Mouse (Mus musculus) lung, embryonic 15.5 days (tissue): Measurements from ENCODE around the gene Prpf8. TPM values are rescaled to one million over a fixed set of nuclear protein-coding genes. Genes with fewer than 3 reads are reported as not detected.
"Not testable (repeated sequence)": the region's sequence is repeated elsewhere in the genome, so short reads cannot be mapped to it uniquely, and the experiment has no call there.

Experiments
- ATAC-seq: fragments of 200-750 bp; cut with Nextera tagmentation; 2 replicates; pipeline ENCODE4 v1.8.0; 2017; ENCODE audit warnings: moderate number of reproducible peaks, borderline replicate concordance; ENCODE audit not compliant: low FRiP score, low TSS enrichment; ENCODE audit errors: extremely low read depth
- H3K27ac ChIP-seq: fragments of 300-500 bp; sonication (generic); 2 replicates; pipeline ENCODE4 v1.5.1; 2015; ENCODE audit warnings: moderate library complexity, mild to moderate bottlenecking, inconsistent platforms
- H3K27me3 ChIP-seq: fragments of 300-500 bp; sonication (generic); 2 replicates; pipeline ENCODE4 v1.6.1; 2015; ENCODE audit warnings: inconsistent platforms
- H3K36me3 ChIP-seq: fragments of 300-500 bp; sonication (generic); 2 replicates; pipeline ENCODE4 v1.6.1; 2015; ENCODE audit warnings: inconsistent platforms
- H3K4me1 ChIP-seq: fragments of 300-500 bp; sonication (generic); 2 replicates; pipeline ENCODE4 v1.6.1; 2015; ENCODE audit warnings: inconsistent platforms
- H3K4me2 ChIP-seq: fragments of 300-500 bp; sonication (generic); 2 replicates; pipeline ENCODE4 v1.6.1; 2015; ENCODE audit warnings: inconsistent platforms, mild to moderate bottlenecking, moderate library complexity
- H3K4me3 ChIP-seq: fragments of 300-500 bp; sonication (generic); 2 replicates; pipeline ENCODE4 v1.5.1; 2015; ENCODE audit warnings: mild to moderate bottlenecking, inconsistent platforms
- H3K9ac ChIP-seq: fragments of 300-500 bp; sonication (generic); 2 replicates; pipeline ENCODE4 v1.6.1; 2015; ENCODE audit warnings: inconsistent platforms
- H3K9me3 ChIP-seq: fragments of 300-500 bp; sonication (generic); 2 replicates; pipeline ENCODE4 v1.6.1; 2016; ENCODE audit warnings: inconsistent platforms
- WGBS: fragments of 180-500 bp; shearing (Covaris S2); methylation state at CpG from one replicate; pipeline ENCODE4 v1.1.7; 2015; 5-methylcytosine and 5-hydroxymethylcytosine counted together
- microRNA counts: library from miRNA; unstranded; fragments of <30 nt; microRNA quantifications from one replicate; lab custom pipeline; 2016
- microRNA-seq: library from miRNA; unstranded; fragments of <30 nt; microRNA quantifications from one replicate; pipeline ENCODE4, GENCODE M21; 2016
- polyA plus RNA-seq: library from polyadenylated mRNA; unstranded; fragments of >200 nt; fragmentation: Nextera tagmentation; extraction: Ambion mirVana; gene quantifications from 2 replicates; pipeline ENCODE4 v1.2.1, GENCODE M21; 2015

Gene Prpf8
- polyA plus RNA-seq, 1 experiment from 2014 or later = 56.9 TPM

GRCm38 (mm10) chr11:75552906-75553482, 66.4 kb downstream of the Prpf8 start:
- Histone ChIP-seq H3K9me3 (no peaks in the 10 kb centered on the region), H3K27ac (no peak overlapping the region), H3K9ac (no peak overlapping the region), H3K36me3 (no peaks in the 10 kb centered on the region), H3K4me2 (no peak overlapping the region), H3K27me3 (no peaks in the 10 kb centered on the region), H3K4me3 (no peak overlapping the region), H3K4me1 (peaks cover 32% of the 10 kb centered on the region)
- no peak for ATAC-seq
- 50% methylated on average over 7 of the region's 7 CpGs for WGBS

- not testable (repeated sequence) for H3K27me3 ChIP-seq, ATAC-seq, H3K4me2 ChIP-seq, H3K9me3 ChIP-seq, H3K9ac ChIP-seq, H3K36me3 ChIP-seq, H3K4me3 ChIP-seq, H3K27ac ChIP-seq
- H3K4me1 ChIP-seq = peaks cover 13% of the 10 kb centered on the region
- 89% methylated on average over 6 of the region's 6 CpGs for WGBS
Measured at GRCm38 (mm10) chr11:75556006-75556405, 69.4 kb downstream of the Prpf8 start.

DNA sequence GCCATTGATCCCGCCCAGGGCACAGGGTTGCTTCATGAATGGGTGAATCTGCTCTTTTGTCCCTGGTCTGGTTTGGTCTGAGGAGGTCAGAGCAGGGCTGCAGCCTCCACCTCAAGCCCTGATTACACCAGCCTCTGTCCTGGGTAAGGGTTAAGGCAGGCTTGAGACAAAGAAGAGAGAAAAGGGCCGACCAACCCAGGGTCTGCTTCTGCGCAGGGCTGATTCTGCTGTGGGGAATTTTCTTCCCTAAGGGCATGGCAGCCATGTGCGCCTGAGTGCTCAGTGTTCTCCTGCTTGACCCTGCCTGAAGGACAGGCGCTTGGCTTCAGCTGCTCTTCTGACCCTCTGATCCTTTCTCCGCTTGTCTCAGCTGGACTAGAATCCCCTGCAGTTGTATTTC, 70.5 kb downstream of the Prpf8 start:
- Histone ChIP-seq H3K9me3 (no peaks in the 10 kb centered on the region), H3K27ac (no peak overlapping the region), H3K36me3 (no peaks in the 10 kb centered on the region), H3K27me3 (no peaks in the 10 kb centered on the region), H3K9ac (no peak overlapping the region), H3K4me1 (peaks cover 4% of the 10 kb centered on the region), H3K4me2 (no peak overlapping the region), H3K4me3 (no peak overlapping the region)
- no peak for ATAC-seq
- WGBS = 89% methylated on average over 6 of the region's 6 CpGs

DNA sequence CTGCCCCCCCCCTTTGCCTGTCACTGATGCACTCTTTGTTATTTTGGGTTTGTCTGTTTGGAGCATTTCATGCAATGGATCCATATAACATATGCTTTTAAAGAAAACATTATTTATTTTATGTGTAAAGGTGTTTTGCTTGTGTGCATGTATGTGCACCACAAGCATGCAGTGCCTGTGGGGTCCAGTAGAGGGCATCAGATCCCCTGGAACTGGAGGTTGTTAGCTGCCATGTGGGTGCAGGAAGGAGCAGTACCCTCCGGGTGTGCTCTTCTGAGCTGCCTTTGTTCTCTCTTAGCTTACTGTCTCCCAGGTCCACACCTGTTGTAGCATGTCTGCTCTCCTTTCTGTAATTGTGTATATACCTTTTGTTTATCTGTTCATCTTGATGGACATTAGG, 71.5 kb downstream of the Prpf8 start:
- no peaks in the 10 kb centered on the region for H3K4me1 ChIP-seq
- no peak overlapping the region for H3K4me2 ChIP-seq
- no peak overlapping the region for H3K27ac ChIP-seq
- no peak overlapping the region for H3K4me3 ChIP-seq
- no peaks in the 10 kb centered on the region for H3K36me3 ChIP-seq
- ATAC-seq = no peak
- WGBS = 84% methylated on average over 1 of the region's 1 CpGs
- H3K27me3 ChIP-seq = no peaks in the 10 kb centered on the region
- no peak overlapping the region for H3K9ac ChIP-seq
- no peaks in the 10 kb centered on the region for H3K9me3 ChIP-seq

MicroRNA genes within 50 kb of the gene (microRNA counts, 519-probe panel; counts per million panel counts)
- 3,245 counts per million, percentile 86 among the panel's probes with 10 or more counts for microRNA mmu-miR-22 (lab: Ali Mortazavi, UCI)

Small RNA genes within 50 kb of the gene (microRNA-seq; reads per million reads assigned to microRNA genes)
- gene Mir22 = 2,482 reads per million, percentile 84 among the genes with 10 or more reads in this experiment
- not detected for gene Mir3971

Other genes with a start within 250 kb of the Prpf8 start
- 169 and 176 TPM in 2 replicates for gene Rpa1, start 138.5 kb upstream of the Prpf8 start, polyA plus RNA-seq
- gene Smyd4, start 138.4 kb upstream of the Prpf8 start, polyA plus RNA-seq = 14.4 and 14.6 TPM in 2 replicates
- gene Serpinf1, start 64.1 kb upstream of the Prpf8 start, polyA plus RNA-seq = 46.1 and 57.0 TPM in 2 replicates
- gene Serpinf2, start 47.2 kb upstream of the Prpf8 start, polyA plus RNA-seq = 0.89 and 4.3 TPM in 2 replicates
- 4.5 and 4.8 TPM in 2 replicates for gene Wdr81, start 32.1 kb upstream of the Prpf8 start, polyA plus RNA-seq
- gene Tlcd2, start 25.1 kb upstream of the Prpf8 start, polyA plus RNA-seq = 15.9 and 18.0 TPM in 2 replicates
- 0.66 and 0.83 TPM in 2 replicates for gene Rilp, start 23.3 kb downstream of the Prpf8 start, polyA plus RNA-seq
- 16.2 and 16.3 TPM in 2 replicates for gene Scarf1, start 26.7 kb downstream of the Prpf8 start, polyA plus RNA-seq
- gene Slc43a2, start 44.9 kb downstream of the Prpf8 start, polyA plus RNA-seq = 5.6 and 6.9 TPM in 2 replicates
- gene Pitpna, start 101.3 kb downstream of the Prpf8 start, polyA plus RNA-seq = 73.4 and 76.8 TPM in 2 replicates
- 26.0 TPM in 2 replicates for gene Inpp5k, start 144.2 kb downstream of the Prpf8 start, polyA plus RNA-seq
- 71.2 and 78.8 TPM in 2 replicates for gene Myo1c, start 163.7 kb downstream of the Prpf8 start, polyA plus RNA-seq
- gene Crk, start 192.4 kb downstream of the Prpf8 start, polyA plus RNA-seq = 113 and 118 TPM in 2 replicates
- 953 and 961 TPM in 2 replicates for gene Ywhae, start 246.1 kb downstream of the Prpf8 start, polyA plus RNA-seq